8 mouse cellular contexts compared by ENCODE assay signal in the genomic region with DNA sequence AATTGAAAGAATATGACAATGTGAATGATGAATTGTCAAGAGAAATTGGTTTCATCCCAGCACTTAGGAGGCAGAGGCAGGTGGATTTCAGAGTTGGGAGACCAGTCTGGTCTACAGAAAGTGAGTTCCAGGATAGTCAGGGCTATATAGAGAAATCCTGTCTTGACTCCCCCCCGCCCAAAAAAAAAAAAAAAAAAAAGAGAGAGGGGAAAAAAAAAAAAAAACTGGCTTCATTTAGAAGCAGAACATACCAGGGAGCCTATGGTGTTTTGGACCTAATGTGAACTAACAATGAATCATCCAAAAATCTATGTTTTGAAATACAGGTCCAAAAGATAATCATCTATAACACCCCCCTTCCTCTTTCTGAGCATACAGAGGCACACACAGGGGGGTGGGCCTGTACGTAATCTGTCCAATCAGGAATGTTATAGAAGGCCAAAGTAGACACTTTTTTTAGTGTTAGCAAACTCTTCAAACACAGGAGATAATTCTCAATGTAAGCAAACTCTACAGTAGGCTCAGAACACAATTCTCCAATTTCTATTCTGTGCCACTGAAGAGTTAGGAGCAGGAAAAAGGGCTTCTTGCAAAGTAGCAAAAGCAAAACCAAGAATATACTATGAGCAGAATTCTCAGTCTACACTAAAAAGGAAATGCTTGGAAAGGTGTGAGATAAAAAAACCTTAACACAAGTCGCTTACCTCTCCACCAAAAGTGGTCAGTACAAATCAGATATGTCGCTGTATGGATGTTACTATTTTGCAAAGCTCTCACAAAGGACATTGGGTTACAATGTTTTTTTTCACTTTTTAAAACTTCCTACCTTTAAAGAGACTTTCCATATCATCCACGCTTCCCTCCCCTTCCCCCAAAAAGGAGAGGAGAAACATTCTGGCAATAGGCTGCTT. TPM values are rescaled to one million over a fixed set of nuclear protein-coding genes. Genes with fewer than 3 reads are reported as not detected.
DNase-seq lines count a peak whose midpoint lies in the region; ATAC-seq and TF ChIP-seq lines count a peak whose summit lies in the region.

No protein-coding gene starts in this region.

- peak overlapping the region; percentile 88 for H3K4me2 ChIP-seq in heart, embryonic 14.5 days (ENCODE audit: low read length)
- peak overlapping the region; percentile 61 for H3K4me2 ChIP-seq in hindbrain, embryonic 14.5 days (replicated peaks)
- peak overlapping the region; percentile 88 for H3K4me2 ChIP-seq in midbrain, embryonic 11.5 days

- no peak for ATAC-seq in heart, embryonic 14.5 days (ENCODE audit: insufficient number of reproducible peaks, insufficient read depth, low FRiP score, low read depth)
- no peak for ATAC-seq in G1E (ENCODE audit: extremely low read depth, insufficient number of reproducible peaks, low FRiP score, poor library complexity, severe bottlenecking)
- ATAC-seq in hindbrain, embryonic 14.5 days (ENCODE audit: low FRiP score) = no peak
- ATAC-seq in midbrain, embryonic 11.5 days (ENCODE audit: low FRiP score) = no peak

- 47% methylated on average over 5 of the region's 5 CpGs for WGBS in heart, embryonic 14.5 days
- 75% methylated on average over 5 of the region's 5 CpGs for WGBS in hindbrain, embryonic 14.5 days
- 74% methylated on average over 5 of the region's 5 CpGs for WGBS in midbrain, embryonic 11.5 days

- no peaks in the 10 kb centered on the region for H3K27me3 ChIP-seq in heart, embryonic 14.5 days (ENCODE audit: control insufficient read depth, insufficient read depth, low read length)
- no peaks in the 10 kb centered on the region for H3K27me3 ChIP-seq in G1E (ENCODE audit: insufficient read depth, low read length)
- no peaks in the 10 kb centered on the region for H3K27me3 ChIP-seq in hindbrain, embryonic 14.5 days (ENCODE audit: control insufficient read depth, insufficient read depth, low read length)
- H3K27me3 ChIP-seq in midbrain, embryonic 11.5 days (ENCODE audit: control insufficient read depth, insufficient read depth, low read length) = no peaks in the 10 kb centered on the region

- H3K4me3 ChIP-seq in heart, embryonic 14.5 days (ENCODE audit: control insufficient read depth in 1 of 2, insufficient read depth in 1 of 2, low read depth in 1 of 2, low read length in 2 of 2) = peak overlapping the region; percentile 83 to 90; a peak in 3 of 4 replicates
- peak overlapping the region; percentile 82 for H3K4me3 ChIP-seq in G1E (ENCODE audit: low read depth, low read length)
- peak overlapping the region; percentile 96 for H3K4me3 ChIP-seq in hindbrain, embryonic 14.5 days (replicated peaks; ENCODE audit: low read length)
- peak overlapping the region; percentile 95 for H3K4me3 ChIP-seq in midbrain, embryonic 11.5 days (ENCODE audit: low read depth, low read length)

- H3K9ac ChIP-seq in heart, embryonic 14.5 days (ENCODE audit: low read length) = peak overlapping the region; percentile 76
- peak overlapping the region; percentile 53 for H3K9ac ChIP-seq in hindbrain, embryonic 14.5 days
- peak overlapping the region; percentile 71 for H3K9ac ChIP-seq in midbrain, embryonic 11.5 days (ENCODE audit: low read length)

- DNase-seq in heart, adult 11 months = no peak
- peak; percentile 11 for DNase-seq in G1E (ENCODE audit: low spot score)
- no peak for DNase-seq in hindbrain, embryonic 14.5 days (ENCODE audit: low spot score)
- DNase-seq in midbrain, embryonic 11.5 days (ENCODE audit: low spot score, missing footprints) = no peak
- DNase-seq in adrenal gland, adult 8-10 months = no peak
- DNase-seq in T-cell, adult 2 months (ENCODE audit: low spot score) = no peak
- DNase-seq in cerebellum, postnatal 4 days (ENCODE audit: low spot score in 2 of 2) = no peak

- peaks cover 57% of the 10 kb centered on the region for H3K36me3 ChIP-seq in heart, embryonic 14.5 days (ENCODE audit: control insufficient read depth, insufficient read depth, low read length)
- peaks cover 64% of the 10 kb centered on the region for H3K36me3 ChIP-seq in G1E (replicated peaks)
- peaks cover 52% of the 10 kb centered on the region for H3K36me3 ChIP-seq in hindbrain, embryonic 14.5 days (replicated peaks; ENCODE audit: control insufficient read depth, insufficient read depth)
- peaks cover 27% of the 10 kb centered on the region for H3K36me3 ChIP-seq in midbrain, embryonic 11.5 days (ENCODE audit: control insufficient read depth, insufficient read depth, low read length)

- no peaks in the 10 kb centered on the region for H3K9me3 ChIP-seq in heart, embryonic 14.5 days (ENCODE audit: control insufficient read depth, low read length)
- no peaks in the 10 kb centered on the region for H3K9me3 ChIP-seq in G1E (replicated peaks)
- no peaks in the 10 kb centered on the region for H3K9me3 ChIP-seq in hindbrain, embryonic 14.5 days (ENCODE audit: control insufficient read depth, low read length)
- H3K9me3 ChIP-seq in midbrain, embryonic 11.5 days (ENCODE audit: control insufficient read depth, low read length) = no peaks in the 10 kb centered on the region

- peaks cover 2 to 35% of the 10 kb centered on the region in 2 experiments for H3K4me1 ChIP-seq in heart, embryonic 14.5 days (ENCODE audit: control insufficient read depth in 2 of 2, insufficient read depth in 2 of 2, low read length in 2 of 2)
- H3K4me1 ChIP-seq in G1E (ENCODE audit: insufficient read depth, low read depth, low read length) = peaks cover 71% of the 10 kb centered on the region
- H3K4me1 ChIP-seq in hindbrain, embryonic 14.5 days (replicated peaks; ENCODE audit: control insufficient read depth, insufficient read depth, low read length) = peaks cover 15% of the 10 kb centered on the region
- H3K4me1 ChIP-seq in midbrain, embryonic 11.5 days (ENCODE audit: control insufficient read depth, insufficient read depth, low read length) = peaks cover 28% of the 10 kb centered on the region

- no peak for TF ChIP-seq CTCF in G1E (IDR thresholded peaks at IDR 0.05; ENCODE audit: low read depth, low read length)

- H3K27ac ChIP-seq in heart, embryonic 14.5 days (replicated peaks in 1 of 2; ENCODE audit: control insufficient read depth in 1 of 2, insufficient read depth in 1 of 2, low read depth in 2 of 2, low read length in 2 of 2) = peak overlapping the region in 1 of 2 experiments; percentile 97; a peak in 1 of 4 replicates
- no peak overlapping the region for H3K27ac ChIP-seq in hindbrain, embryonic 14.5 days
- H3K27ac ChIP-seq in midbrain, embryonic 11.5 days (ENCODE audit: low read depth, low read length) = no peak overlapping the region

RNA-seq across cellular contexts. Expression of a gene that starts 1.7 kb away (rescaled TPM):
- 38.8 and 40.2 TPM in 2 replicates for polyA plus RNA-seq in heart, embryonic 14.5 days (2014; fragmentation: Nextera tagmentation; extraction: Ambion mirVana)
- total RNA-seq in G1E (2014; fragmentation: Nextera tagmentation) (328 and 346 TPM in 2 replicates), G1E (2017) (265 and 286 TPM in 2 replicates)
- polyA plus RNA-seq in G1E (2012) = 50.5 and 51.3 TPM in 2 replicates
- 35.3 and 44.2 TPM in 2 replicates for polyA plus RNA-seq in hindbrain, embryonic 14.5 days (2014; fragmentation: Nextera tagmentation; extraction: Ambion mirVana)
- polyA plus RNA-seq in midbrain, embryonic 11.5 days (2014; fragmentation: Nextera tagmentation; extraction: Ambion mirVana) = 111 and 116 TPM in 2 replicates
- total RNA-seq in adrenal gland, adult 8-10 months (2022) = 100 to 1,000 TPM; 115 to 133 (median 124) TPM

RNA-seq across cellular contexts. Expression of a gene that starts 34.7 kb away (rescaled TPM):
- 7.1 and 7.3 TPM in 2 replicates for polyA plus RNA-seq in heart, embryonic 14.5 days (2014; fragmentation: Nextera tagmentation; extraction: Ambion mirVana)
- total RNA-seq in G1E (2014; fragmentation: Nextera tagmentation) = not detected in 2 replicates
- total RNA-seq in G1E (2017) = 0.05 and 0.06 TPM in 2 replicates
- 0.29 and 0.34 TPM in 2 replicates for polyA plus RNA-seq in G1E (2012)
- 9.3 and 10.8 TPM in 2 replicates for polyA plus RNA-seq in hindbrain, embryonic 14.5 days (2014; fragmentation: Nextera tagmentation; extraction: Ambion mirVana)
- 2.8 and 3.6 TPM in 2 replicates for polyA plus RNA-seq in midbrain, embryonic 11.5 days (2014; fragmentation: Nextera tagmentation; extraction: Ambion mirVana)
- 10 to 100 TPM in 3 of 4 experiments, 1 to 10 TPM in 1; 9.5 to 13.8 (median 11.6) TPM for total RNA-seq in adrenal gland, adult 8-10 months (2022)
